Mouse (Mus musculus) lung, postnatal 0 days (tissue): ENCODE measurements around the gene Irx5. TPM values are rescaled to one million over a fixed set of nuclear protein-coding genes. Genes with fewer than 3 reads are reported as not detected.

Experiments used
- ATAC-seq: fragments of 200-750 bp; cut with Nextera tagmentation; 2 replicates; pipeline ENCODE4 v1.8.0; 2017; ENCODE audit warnings: moderate library complexity
- DNase-seq: peaks from one replicate; pipeline ENCODE4 v3.0.0-alpha.2; 2016; ENCODE audit warnings: low spot score
- H3K27ac ChIP-seq: fragments of 300-500 bp; sonication (generic); 2 replicates; pipeline ENCODE4 v1.5.1; 2014; ENCODE audit warnings: antibody characterized with exemption, mild to moderate bottlenecking, low read length, mixed read lengths
- H3K27me3 ChIP-seq: fragments of 300-500 bp; sonication (generic); replicated peaks from 2 replicates; pipeline ENCODE4 v1.6.1; 2014; ENCODE audit warnings: low read length, mixed read lengths; ENCODE audit not compliant: insufficient read depth
- H3K36me3 ChIP-seq: fragments of 300-500 bp; sonication (generic); 2 replicates; pipeline ENCODE4 v1.6.1; 2014; ENCODE audit warnings: low read length, mixed read lengths; ENCODE audit not compliant: insufficient read depth
- H3K4me1 ChIP-seq: fragments of 300-500 bp; sonication (generic); 2 replicates; pipeline ENCODE4 v1.6.1; 2014; ENCODE audit warnings: antibody characterized with exemption, low read depth, low read length, mixed read lengths; ENCODE audit not compliant: insufficient read depth
- H3K4me2 ChIP-seq: fragments of 300-500 bp; sonication (generic); replicated peaks from 2 replicates; pipeline ENCODE4 v1.6.1; 2014; ENCODE audit warnings: low read depth, mild to moderate bottlenecking, low read length, moderate library complexity, mixed read lengths
- H3K4me3 ChIP-seq: fragments of 300-500 bp; sonication (generic); 2 replicates; pipeline ENCODE4 v1.5.1; 2014; ENCODE audit warnings: low read depth, low read length
- H3K9ac ChIP-seq: fragments of 300-500 bp; sonication (generic); replicated peaks from 2 replicates; pipeline ENCODE4 v1.6.1; 2014; ENCODE audit warnings: low read depth, mild to moderate bottlenecking
- H3K9me3 ChIP-seq: fragments of 300-500 bp; sonication (generic); 2 replicates; pipeline ENCODE4 v1.6.1; 2016; ENCODE audit warnings: low read length, mixed read lengths
- CTCF ChIP-seq: IDR thresholded peaks from 2 replicates; pipeline ENCODE4 v1.5.1; 2016; ENCODE audit warnings: antibody characterized with exemption, mild to moderate bottlenecking
- EP300 ChIP-seq: IDR thresholded peaks from 2 replicates; pipeline ENCODE4 v1.6.1; 2016; ENCODE audit warnings: antibody characterized with exemption, mild to moderate bottlenecking, control low read depth
- WGBS: fragments of 180-500 bp; shearing (Covaris S2); extraction: QIAGEN DNeasy Blood & Tissue Kit; methylation state at CpG from one replicate; pipeline ENCODE4 v1.1.7; 2014; 5-methylcytosine and 5-hydroxymethylcytosine counted together
- polyA plus RNA-seq: library from polyadenylated mRNA; unstranded; fragments of >200 nt; fragmentation: Nextera tagmentation; extraction: Ambion mirVana; gene quantifications from 2 replicates; pipeline ENCODE4 v1.2.1, GENCODE M21; 2015

The Irx5 gene
- polyA plus RNA-seq, 1 experiment from 2014 or later, result 19.3 TPM

GRCm38 (mm10) chr8:92420666-92421065 is 63.2 kb downstream of the Irx5 start:
- no peaks in the 10 kb centered on the region for H3K36me3 ChIP-seq
- H3K4me2 ChIP-seq, result no peak overlapping the region
- TF ChIP-seq CTCF (no peak), EP300 (no peak)

More at GRCm38 (mm10) chr8:92420666-92421065, 63.2 kb downstream of the Irx5 start:
- H3K27me3 ChIP-seq, result no peaks in the 10 kb centered on the region
- no peaks in the 10 kb centered on the region for H3K4me1 ChIP-seq
- no peak overlapping the region for H3K9ac ChIP-seq
- DNase-seq (no peak), ATAC-seq (no peak)
- H3K27ac ChIP-seq, result no peak overlapping the region
- no peaks in the 10 kb centered on the region for H3K9me3 ChIP-seq
- H3K4me3 ChIP-seq, result no peak overlapping the region
- 75% methylated on average over 7 of the region's 7 CpGs for WGBS
